Mouse (Mus musculus) liver, embryonic 15.5 days (tissue): ENCODE results near the gene Gm20521. TPM values are rescaled to one million over a fixed set of nuclear protein-coding genes. Genes with fewer than 3 reads are reported as not detected.

Experiments
- ATAC-seq: fragments of 200-750 bp; cut with Nextera tagmentation; 2 replicates; pipeline ENCODE4 v1.8.0; 2017; ENCODE audit warnings: moderate number of reproducible peaks, mild to moderate bottlenecking, moderate library complexity; ENCODE audit not compliant: insufficient read depth
- H3K27ac ChIP-seq: fragments of 300-500 bp; sonication (generic); replicated peaks from 2 replicates; pipeline ENCODE4 v1.5.1; 2015; ENCODE audit warnings: mild to moderate bottlenecking, inconsistent platforms
- H3K27me3 ChIP-seq: fragments of 300-500 bp; sonication (generic); 2 replicates; pipeline ENCODE4 v1.6.1; 2015; ENCODE audit warnings: mild to moderate bottlenecking, inconsistent platforms
- H3K36me3 ChIP-seq: fragments of 300-500 bp; sonication (generic); replicated peaks from 2 replicates; pipeline ENCODE4 v1.6.1; 2015; ENCODE audit warnings: moderate library complexity, mild to moderate bottlenecking, inconsistent platforms
- H3K4me1 ChIP-seq: fragments of 300-500 bp; sonication (generic); replicated peaks from 2 replicates; pipeline ENCODE4 v1.6.1; 2015; ENCODE audit warnings: inconsistent platforms
- H3K4me2 ChIP-seq: fragments of 300-500 bp; sonication (generic); 2 replicates; pipeline ENCODE4 v1.6.1; 2015; ENCODE audit warnings: moderate library complexity, mild to moderate bottlenecking, inconsistent platforms
- H3K4me3 ChIP-seq: fragments of 300-500 bp; sonication (generic); replicated peaks from 2 replicates; pipeline ENCODE4 v1.5.1; 2015; ENCODE audit warnings: mild to moderate bottlenecking, inconsistent platforms
- H3K9ac ChIP-seq: fragments of 300-500 bp; sonication (generic); 2 replicates; pipeline ENCODE4 v1.6.1; 2015; ENCODE audit warnings: moderate library complexity, mild to moderate bottlenecking, inconsistent platforms
- H3K9me3 ChIP-seq: fragments of 300-500 bp; sonication (generic); replicated peaks from 2 replicates; pipeline ENCODE4 v1.6.1; 2016; ENCODE audit warnings: inconsistent platforms
- WGBS: fragments of 180-500 bp; shearing (Covaris S2); methylation state at CpG from one replicate; pipeline ENCODE4 v1.1.7; 2015; ENCODE audit warnings: mixed read lengths; ENCODE audit not compliant: insufficient replicate concordance; 5-methylcytosine and 5-hydroxymethylcytosine counted together
- polyA plus RNA-seq: library from polyadenylated mRNA; unstranded; fragments of >200 nt; fragmentation: Nextera tagmentation; extraction: Ambion mirVana; gene quantifications from 2 replicates; pipeline ENCODE4 v1.2.1, GENCODE M21; 2015

The Gm20521 gene
- polyA plus RNA-seq, 1 experiment from 2014 or later, result not detected

GRCm38 (mm10) chr14:54893651-54894181 lies 10.5 kb downstream of the Gm20521 start:
- Histone ChIP-seq H3K4me3 (peak overlapping the region; percentile 90), H3K9me3 (no peaks in the 10 kb centered on the region), H3K27ac (peak overlapping the region; percentile 88), H3K4me1 (peaks cover 36% of the 10 kb centered on the region), H3K4me2 (peak overlapping the region; percentile 89), H3K27me3 (no peaks in the 10 kb centered on the region), H3K9ac (peak overlapping the region; percentile 98), H3K36me3 (peaks cover 33% of the 10 kb centered on the region)
- peak; percentile 96 for ATAC-seq
- under 1% methylated on average over 38 of the region's 38 CpGs for WGBS

- under 1% methylated on average over 53 of the region's 54 CpGs for WGBS
- no peaks in the 10 kb centered on the region for H3K9me3 ChIP-seq
- H3K4me2 ChIP-seq, result peak overlapping the region; percentile 89
- peak overlapping the region; percentile 90 for H3K4me3 ChIP-seq
- peak; percentile 63 for ATAC-seq
- peaks cover 36% of the 10 kb centered on the region for H3K4me1 ChIP-seq
- peak overlapping the region; percentile 98 for H3K9ac ChIP-seq
- H3K36me3 ChIP-seq, result peaks cover 33% of the 10 kb centered on the region
- H3K27ac ChIP-seq, result peak overlapping the region; percentile 85
- H3K27me3 ChIP-seq, result no peaks in the 10 kb centered on the region
These were observed 11.3 kb downstream of the Gm20521 start for GRCm38 (mm10) chr14:54894296-54895151.

- Histone ChIP-seq H3K9ac (no peak overlapping the region), H3K4me1 (peaks cover 33% of the 10 kb centered on the region), H3K27ac (no peak overlapping the region), H3K4me2 (no peak overlapping the region), H3K36me3 (peaks cover 33% of the 10 kb centered on the region), H3K27me3 (no peaks in the 10 kb centered on the region), H3K9me3 (no peaks in the 10 kb centered on the region), H3K4me3 (no peak overlapping the region)
- no peak for ATAC-seq
- WGBS, result 74% methylated on average over 2 of the region's 2 CpGs
These were observed 14.2 kb downstream of the Gm20521 start for GRCm38 (mm10) chr14:54897445-54897844.

GRCm38 (mm10) chr14:54900383-54900782 lies 17.1 kb downstream of the Gm20521 start:
- ATAC-seq, result no peak
- H3K9ac ChIP-seq, result no peak overlapping the region
- peaks cover 17% of the 10 kb centered on the region for H3K4me1 ChIP-seq
- H3K36me3 ChIP-seq, result peaks cover 33% of the 10 kb centered on the region
- under 1% methylated on average over 3 of the region's 3 CpGs for WGBS
- no peak overlapping the region for H3K4me2 ChIP-seq
- no peak overlapping the region for H3K4me3 ChIP-seq
- no peaks in the 10 kb centered on the region for H3K9me3 ChIP-seq
- H3K27me3 ChIP-seq, result 0 out of 2 replicates have a peak, but pooled peaks cover 2% of the 10 kb centered on the region
- H3K27ac ChIP-seq, result no peak overlapping the region

DNA sequence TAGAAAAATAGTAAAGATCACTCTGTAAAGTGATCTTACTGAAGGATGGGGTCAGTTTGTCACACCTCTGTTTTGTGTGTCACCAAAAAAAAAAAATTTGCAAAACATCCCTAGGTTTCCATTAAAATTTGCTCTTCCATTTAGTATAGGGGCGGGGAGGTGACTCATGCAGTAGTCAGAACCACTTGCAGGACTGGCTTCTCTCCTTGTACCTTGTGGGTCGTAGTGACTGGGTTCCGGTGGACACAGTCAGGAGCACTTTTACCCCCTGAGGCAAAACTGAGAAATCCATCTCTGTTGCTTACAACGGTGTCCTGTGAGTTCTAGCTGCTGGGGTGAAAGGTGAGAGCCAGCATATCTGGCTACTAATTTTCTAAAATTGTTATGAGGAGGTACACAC lies 20.4 kb downstream of the Gm20521 start:
- Histone ChIP-seq H3K27ac (no peak overlapping the region), H3K9me3 (no peaks in the 10 kb centered on the region), H3K36me3 (peaks cover under 1% of the 10 kb centered on the region; the same call in 1 of the 2 replicates), H3K9ac (no peak overlapping the region), H3K4me3 (no peak overlapping the region), H3K27me3 (peaks cover 7% of the 10 kb centered on the region; the same call in 1 of the 2 replicates), H3K4me2 (no peak overlapping the region), H3K4me1 (peaks cover 3% of the 10 kb centered on the region)
- ATAC-seq, result no peak
- WGBS, result 75% methylated on average over 4 of the region's 4 CpGs

DNA sequence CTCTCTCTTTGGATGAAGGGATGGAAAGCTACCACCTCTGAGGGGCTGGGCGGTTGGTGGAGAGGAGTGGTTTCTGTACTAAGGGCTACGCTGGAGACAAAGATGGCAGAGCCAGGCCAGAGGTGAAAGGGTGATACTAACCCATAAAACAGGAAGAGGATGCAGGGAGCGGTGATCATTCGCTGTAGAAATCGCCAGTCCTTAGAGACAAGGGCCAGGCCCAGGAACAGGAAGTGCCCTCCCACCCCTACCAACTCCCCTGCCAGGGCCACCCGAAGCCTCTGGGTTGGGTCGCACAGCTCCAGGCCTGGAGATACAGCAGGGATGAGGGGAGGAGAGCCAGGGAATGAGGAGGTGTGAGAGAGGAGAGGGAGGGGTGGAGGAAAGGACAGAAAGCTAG lies 25.4 kb downstream of the Gm20521 start:
- Histone ChIP-seq H3K9ac (no peak overlapping the region), H3K4me1 (peaks cover 3% of the 10 kb centered on the region), H3K4me3 (no peak overlapping the region), H3K27me3 (peaks cover 50% of the 10 kb centered on the region), H3K27ac (no peak overlapping the region), H3K36me3 (no peaks in the 10 kb centered on the region), H3K4me2 (no peak overlapping the region), H3K9me3 (no peaks in the 10 kb centered on the region)
- no peak for ATAC-seq
- WGBS, result 51% methylated on average over 7 of the region's 7 CpGs

DNA sequence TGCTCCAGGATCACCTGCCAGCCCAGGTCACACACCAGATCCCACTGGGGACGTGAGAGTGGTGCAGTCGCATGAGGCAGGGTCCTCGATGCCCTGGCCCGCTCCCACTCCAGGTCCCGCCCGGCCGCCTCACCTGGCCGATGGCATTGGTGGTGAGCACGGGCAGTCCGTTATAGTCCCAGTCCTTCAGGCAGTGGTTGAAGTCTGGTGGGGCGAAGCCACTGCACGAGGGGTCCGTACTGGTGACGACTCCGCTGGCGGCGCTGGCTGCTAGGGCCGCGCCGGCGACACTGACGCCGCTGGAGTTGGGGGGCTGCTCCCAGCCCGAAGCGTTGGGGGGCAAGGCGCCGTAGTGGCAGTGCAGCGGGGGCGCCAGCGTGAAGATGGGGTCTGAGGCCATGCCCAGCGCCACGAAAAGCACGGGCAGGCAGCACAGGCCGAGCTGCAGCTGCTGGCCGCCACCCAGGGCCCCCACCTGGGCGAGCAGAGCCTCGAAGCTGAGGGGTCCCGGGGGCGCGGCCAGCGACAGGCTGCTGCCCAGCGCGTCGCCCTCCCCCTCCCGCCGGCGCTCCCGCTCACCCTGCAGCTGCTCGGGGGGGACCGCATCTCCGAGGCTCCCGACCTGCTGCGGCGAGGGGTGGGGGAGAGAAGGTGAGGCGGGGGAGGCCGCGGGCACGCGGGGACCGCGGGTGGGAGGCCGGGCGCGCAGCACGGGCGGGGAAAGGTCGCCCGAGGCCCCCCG lies 29.0 kb downstream of the Gm20521 start:
- no peak for ATAC-seq
- peak overlapping the region; percentile 35 for H3K9ac ChIP-seq
- peak overlapping the region; percentile 57 for H3K4me3 ChIP-seq
- H3K27ac ChIP-seq, result no peak overlapping the region
- peak overlapping the region; percentile 73 for H3K4me2 ChIP-seq
- H3K36me3 ChIP-seq, result no peaks in the 10 kb centered on the region
- peaks cover 71% of the 10 kb centered on the region for H3K27me3 ChIP-seq
- H3K9me3 ChIP-seq, result no peaks in the 10 kb centered on the region
- WGBS, result 3% methylated on average over 65 of the region's 69 CpGs
- peaks cover 3% of the 10 kb centered on the region for H3K4me1 ChIP-seq

DNA sequence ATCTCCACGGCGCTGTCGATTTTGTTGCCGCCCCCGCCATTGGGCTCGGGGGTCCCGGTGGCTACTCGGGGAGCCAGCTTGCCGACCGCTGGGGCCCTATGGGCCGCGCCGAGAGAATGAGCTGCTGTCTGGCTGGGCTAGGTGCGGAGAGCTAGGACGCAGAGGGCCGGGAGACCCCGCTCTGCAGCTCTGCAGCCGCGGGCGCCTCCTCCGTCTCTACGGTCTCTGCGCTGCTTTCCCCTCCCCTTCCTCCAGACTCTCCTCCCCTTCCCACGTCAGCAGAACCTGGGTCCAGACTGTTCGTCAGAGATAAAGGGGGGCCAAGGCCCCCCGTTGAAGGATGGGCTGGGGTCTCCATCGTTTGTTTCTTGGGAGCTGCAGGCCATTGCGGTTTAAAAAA lies 29.6 kb downstream of the Gm20521 start, which contains the start of gene Slc22a17:
Gene Slc22a17, minus strand, starts transcription at position 247 of the 400 bp plus-strand sequence.
- H3K9me3 ChIP-seq, result no peaks in the 10 kb centered on the region
- peaks cover 3% of the 10 kb centered on the region for H3K4me1 ChIP-seq
- H3K4me3 ChIP-seq, result peak within 1 kb of the TSS; percentile 57
- H3K27ac ChIP-seq, result no peak within 1 kb of the TSS
- peak within 1 kb of the TSS; percentile 73 for H3K4me2 ChIP-seq
- no peaks in the 10 kb centered on the region for H3K36me3 ChIP-seq
- H3K27me3 ChIP-seq, result peaks cover 73% of the 10 kb centered on the region
- WGBS, result under 1% methylated on average over 28 of the region's 28 CpGs
- H3K9ac ChIP-seq, result peak within 1 kb of the TSS; percentile 35
- no peak for ATAC-seq

GRCm38 (mm10) chr14:54913343-54913742 lies 30.1 kb downstream of the Gm20521 start:
- Histone ChIP-seq H3K36me3 (no peaks in the 10 kb centered on the region), H3K27me3 (peaks cover 73% of the 10 kb centered on the region), H3K9ac (0 out of 2 replicates have a peak overlapping the region, but pooled peaks have one; percentile 35), H3K4me3 (peak overlapping the region; percentile 57), H3K4me2 (peak overlapping the region; percentile 73), H3K9me3 (no peaks in the 10 kb centered on the region), H3K27ac (no peak overlapping the region), H3K4me1 (peaks cover 3% of the 10 kb centered on the region)
- no peak for ATAC-seq
- WGBS, result 27% methylated on average over 10 of the region's 10 CpGs

GRCm38 (mm10) chr14:54920076-54920685 lies 36.9 kb downstream of the Gm20521 start:
- peaks cover 42% of the 10 kb centered on the region for H3K27me3 ChIP-seq
- WGBS, result 66% methylated on average over 16 of the region's 16 CpGs

More at GRCm38 (mm10) chr14:54920076-54920685, 36.9 kb downstream of the Gm20521 start:
- no peak for ATAC-seq
- no peaks in the 10 kb centered on the region for H3K9me3 ChIP-seq
- no peak overlapping the region for H3K4me3 ChIP-seq
- no peak overlapping the region for H3K27ac ChIP-seq
- no peak overlapping the region for H3K9ac ChIP-seq
- H3K4me2 ChIP-seq, result no peak overlapping the region
- peaks cover 10% of the 10 kb centered on the region for H3K4me1 ChIP-seq
- H3K36me3 ChIP-seq, result no peaks in the 10 kb centered on the region
